Mouse (Mus musculus) midbrain, embryonic 11.5 days (tissue): ENCODE results near the gene Slc1a3. TPM values are rescaled to one million over a fixed set of nuclear protein-coding genes. Genes with fewer than 3 reads are reported as not detected.

Source experiments
- ATAC-seq: fragments of 200-750 bp; cut with Nextera tagmentation; 2 replicates; pipeline ENCODE4 v1.8.0; 2017; ENCODE audit warnings: moderate TSS enrichment, moderate library complexity; ENCODE audit not compliant: low FRiP score
- DNase-seq: peaks from one replicate; pipeline ENCODE4 v3.0.0; 2015; ENCODE audit warnings: low spot score; ENCODE audit errors: missing footprints
- H3K27ac ChIP-seq: fragments of 300-500 bp; sonication (generic); 2 replicates; pipeline ENCODE4 v1.5.1; 2014; ENCODE audit warnings: low read depth, low read length
- H3K27me3 ChIP-seq: fragments of 300-500 bp; sonication (generic); 2 replicates; pipeline ENCODE4 v1.6.1; 2014; ENCODE audit warnings: mild to moderate bottlenecking, low read length, moderate library complexity, mixed read lengths; ENCODE audit not compliant: control insufficient read depth, insufficient read depth
- H3K36me3 ChIP-seq: fragments of 300-500 bp; sonication (generic); 2 replicates; pipeline ENCODE4 v1.6.1; 2014; ENCODE audit warnings: mild to moderate bottlenecking, low read length, moderate library complexity, mixed read lengths; ENCODE audit not compliant: control insufficient read depth, insufficient read depth
- H3K4me1 ChIP-seq: fragments of 300-500 bp; sonication (generic); 2 replicates; pipeline ENCODE4 v1.6.1; 2014; ENCODE audit warnings: low read length; ENCODE audit not compliant: control insufficient read depth, insufficient read depth
- H3K4me2 ChIP-seq: fragments of 300-500 bp; sonication (generic); 2 replicates; pipeline ENCODE4 v1.6.1; 2014; ENCODE audit warnings: mild to moderate bottlenecking, moderate library complexity
- H3K4me3 ChIP-seq: fragments of 300-500 bp; sonication (generic); 2 replicates; pipeline ENCODE4 v1.5.1; 2014; ENCODE audit warnings: low read depth, low read length
- H3K9ac ChIP-seq: fragments of 300-500 bp; sonication (generic); 2 replicates; pipeline ENCODE4 v1.6.1; 2014; ENCODE audit warnings: low read length
- H3K9me3 ChIP-seq: fragments of 300-500 bp; sonication (generic); 2 replicates; pipeline ENCODE4 v1.6.1; 2016; ENCODE audit warnings: low read length; ENCODE audit not compliant: control insufficient read depth
- WGBS: fragments of 180-500 bp; shearing (Covaris S2); extraction: QIAGEN DNeasy Blood & Tissue Kit; methylation state at CpG from one replicate; pipeline ENCODE4 v1.1.7; 2014; 5-methylcytosine and 5-hydroxymethylcytosine counted together
- polyA plus RNA-seq: library from polyadenylated mRNA; unstranded; fragments of >200 nt; fragmentation: Nextera tagmentation; extraction: Ambion mirVana; gene quantifications from 2 replicates; pipeline ENCODE4 v1.2.1, GENCODE M21; 2014

Slc1a3 gene
- polyA plus RNA-seq, 1 experiment from 2014 or later: 33.5 TPM

GRCm38 (mm10) chr15:8634807-8635206 lies 75.8 kb downstream of the Slc1a3 start:
- no peak overlapping the region for H3K27ac ChIP-seq
- H3K4me3 ChIP-seq: no peak overlapping the region
- H3K36me3 ChIP-seq: 0 out of 2 replicates have a peak, but pooled peaks cover 2% of the 10 kb centered on the region
- DNase-seq (no peak), ATAC-seq (no peak)
- peaks cover 10% of the 10 kb centered on the region for H3K4me1 ChIP-seq
- WGBS: 90% methylated on average over 4 of the region's 4 CpGs
- H3K9me3 ChIP-seq: no peaks in the 10 kb centered on the region
- peaks cover 9% of the 10 kb centered on the region for H3K27me3 ChIP-seq
- H3K4me2 ChIP-seq: no peak overlapping the region
- H3K9ac ChIP-seq: no peak overlapping the region

- ATAC-seq (no peak), DNase-seq (no peak)
- H3K36me3 ChIP-seq: 0 out of 2 replicates have a peak, but pooled peaks cover 2% of the 10 kb centered on the region
- WGBS: 69% methylated on average over 3 of the region's 3 CpGs
- peaks cover 9% of the 10 kb centered on the region for H3K27me3 ChIP-seq
- H3K4me1 ChIP-seq: peaks cover 11% of the 10 kb centered on the region
- H3K27ac ChIP-seq: no peak overlapping the region
- H3K4me2 ChIP-seq: no peak overlapping the region
- no peaks in the 10 kb centered on the region for H3K9me3 ChIP-seq
- no peak overlapping the region for H3K9ac ChIP-seq
- no peak overlapping the region for H3K4me3 ChIP-seq
Observed at GRCm38 (mm10) chr15:8634355-8634754, 76.2 kb downstream of the Slc1a3 start.

DNA sequence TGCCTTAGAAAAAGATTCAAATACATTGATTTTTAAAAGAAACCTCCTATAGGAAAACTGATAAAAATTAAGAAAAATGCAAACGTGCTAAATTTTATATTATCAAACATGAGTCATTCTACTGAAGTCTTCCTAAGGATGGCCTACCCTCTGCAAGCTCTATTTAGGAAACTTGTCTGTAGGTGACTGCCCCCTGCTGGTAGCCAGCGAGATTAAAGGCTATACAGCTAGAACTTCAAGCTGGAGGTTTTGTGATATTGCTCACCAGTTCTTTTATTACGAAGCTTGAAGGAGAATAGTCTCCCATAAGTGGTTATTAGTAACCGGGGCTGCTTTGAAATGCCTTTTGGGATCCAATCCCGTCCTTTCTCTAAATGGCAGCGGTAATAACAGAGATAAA lies 77.2 kb downstream of the Slc1a3 start:
- H3K36me3 ChIP-seq: 0 out of 2 replicates have a peak, but pooled peaks cover 2% of the 10 kb centered on the region
- no peaks in the 10 kb centered on the region for H3K9me3 ChIP-seq
- peaks cover 11% of the 10 kb centered on the region for H3K4me1 ChIP-seq
- 64% methylated on average over 6 of the region's 6 CpGs for WGBS
- no peak overlapping the region for H3K4me2 ChIP-seq
- DNase-seq: no peak
- H3K9ac ChIP-seq: no peak overlapping the region
- ATAC-seq: no peak
- no peak overlapping the region for H3K4me3 ChIP-seq
- H3K27me3 ChIP-seq: peaks cover 9% of the 10 kb centered on the region
- no peak overlapping the region for H3K27ac ChIP-seq

DNA sequence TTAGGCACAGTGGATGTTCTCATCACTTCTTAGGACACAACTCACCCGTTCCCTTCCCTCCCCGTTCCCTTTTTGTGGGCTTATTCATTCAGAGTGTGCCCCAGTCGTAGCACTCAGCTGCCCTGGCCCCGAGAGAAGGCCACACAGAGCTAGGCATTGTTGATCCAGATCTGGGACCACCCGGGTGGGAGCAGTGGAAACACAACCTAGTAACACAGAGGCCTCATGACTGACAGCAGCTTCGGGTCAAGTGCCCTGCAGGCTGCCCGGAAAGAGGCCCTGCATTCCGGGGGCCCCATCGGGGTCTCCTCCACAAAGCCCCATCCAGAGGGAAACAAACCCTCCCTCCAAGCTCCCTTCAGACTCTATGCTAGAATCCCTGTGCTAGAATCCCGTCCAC lies 78.2 kb downstream of the Slc1a3 start:
- peaks cover 14% of the 10 kb centered on the region for H3K27me3 ChIP-seq
- H3K9ac ChIP-seq: no peak overlapping the region
- H3K36me3 ChIP-seq: 0 out of 2 replicates have a peak, but pooled peaks cover 2% of the 10 kb centered on the region
- peak; percentile 77 for ATAC-seq
- WGBS: 8% methylated on average over 10 of the region's 10 CpGs
- peaks cover 14% of the 10 kb centered on the region for H3K4me1 ChIP-seq
- H3K4me3 ChIP-seq: no peak overlapping the region
- H3K27ac ChIP-seq: peak overlapping the region; percentile 14; the same call in 1 of the 2 replicates
- peak; percentile 93 for DNase-seq
- no peaks in the 10 kb centered on the region for H3K9me3 ChIP-seq
- H3K4me2 ChIP-seq: no peak overlapping the region

DNA sequence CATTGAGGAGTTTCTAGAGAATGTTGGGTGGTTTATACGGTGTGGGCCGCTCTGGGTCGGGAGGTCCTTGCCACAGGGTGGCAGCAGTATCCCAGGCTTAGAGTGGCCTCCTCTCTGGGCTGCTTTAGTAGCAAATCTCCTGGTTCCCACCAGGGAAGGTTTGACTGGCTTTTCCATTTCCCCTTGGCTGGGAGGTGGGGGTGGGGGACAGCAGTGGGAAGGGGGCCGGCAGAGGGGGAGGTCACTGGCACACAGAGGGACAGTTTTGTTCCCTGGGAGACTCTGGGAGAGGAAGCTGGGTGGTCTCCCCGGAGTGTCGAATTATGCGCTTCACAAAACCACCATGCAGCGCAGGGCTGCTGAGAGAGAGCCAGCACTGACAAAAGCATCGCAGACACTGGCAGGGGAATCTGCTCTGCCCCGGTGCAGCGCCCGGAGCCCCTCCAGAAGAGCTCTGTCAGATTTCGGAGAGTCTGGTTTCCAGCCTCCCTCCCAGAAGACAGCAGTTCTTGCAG lies 81.2 kb downstream of the Slc1a3 start:
- no peaks in the 10 kb centered on the region for H3K9me3 ChIP-seq
- ATAC-seq (peak; percentile 92), DNase-seq (peak; percentile 98)
- no peaks in the 10 kb centered on the region for H3K36me3 ChIP-seq
- peak overlapping the region; percentile 29 for H3K4me3 ChIP-seq
- H3K4me1 ChIP-seq: peaks cover 14% of the 10 kb centered on the region
- peak overlapping the region; percentile 56 for H3K4me2 ChIP-seq
- H3K27me3 ChIP-seq: peaks cover 14% of the 10 kb centered on the region
- 0% methylated on average over 13 of the region's 13 CpGs for WGBS
- H3K9ac ChIP-seq: peak overlapping the region; percentile 33
- H3K27ac ChIP-seq: no peak overlapping the region; the same call in 1 of the 2 replicates

DNA sequence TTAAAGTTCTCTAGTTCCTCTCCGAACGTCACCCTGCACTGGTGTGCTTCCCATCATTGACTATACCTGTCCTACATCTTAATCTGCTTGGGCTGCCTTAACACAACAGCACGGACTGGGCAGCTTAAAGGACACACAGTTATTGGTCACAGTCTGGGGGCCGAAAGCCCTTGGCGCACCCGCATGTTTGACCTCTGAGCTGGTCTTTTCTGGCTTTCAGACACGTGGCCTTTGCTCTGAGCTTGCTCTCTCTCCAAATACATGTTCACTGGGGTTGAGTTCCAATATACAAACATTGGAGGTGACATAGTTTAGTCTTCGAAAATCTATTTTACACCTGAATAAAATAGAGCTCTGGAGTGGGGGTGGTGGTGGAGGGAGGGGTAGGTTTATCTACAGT lies 82.4 kb downstream of the Slc1a3 start:
- H3K4me3 ChIP-seq: no peak overlapping the region
- H3K4me2 ChIP-seq: no peak overlapping the region
- H3K9me3 ChIP-seq: no peaks in the 10 kb centered on the region
- ATAC-seq (no peak), DNase-seq (no peak)
- H3K4me1 ChIP-seq: peaks cover 14% of the 10 kb centered on the region
- H3K36me3 ChIP-seq: no peaks in the 10 kb centered on the region
- no peak overlapping the region for H3K9ac ChIP-seq
- peaks cover 14% of the 10 kb centered on the region for H3K27me3 ChIP-seq
- no peak overlapping the region for H3K27ac ChIP-seq
- 67% methylated on average over 8 of the region's 8 CpGs for WGBS

DNA sequence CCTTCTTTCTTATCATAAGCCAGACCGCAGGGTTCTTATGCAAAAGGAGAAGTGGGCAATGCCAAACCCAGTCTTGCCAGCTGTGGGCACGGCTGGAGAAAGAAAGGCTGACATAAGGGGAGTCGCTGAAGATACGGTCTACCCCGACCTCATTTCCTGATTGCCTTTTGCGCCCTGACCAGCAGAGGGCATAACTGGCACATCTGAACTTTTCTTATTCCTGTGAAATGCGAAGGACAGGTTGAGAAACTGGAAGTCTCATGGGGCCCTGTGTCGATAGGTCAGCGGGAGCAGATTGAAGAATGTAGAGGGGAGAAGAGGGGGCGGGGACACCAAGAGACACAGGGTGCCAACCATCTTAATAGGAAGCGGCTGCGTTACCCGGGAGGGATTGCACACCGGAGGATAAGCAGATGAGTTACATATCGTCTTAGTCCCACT lies 83.4 kb downstream of the Slc1a3 start:
- DNase-seq: peak; percentile 97
- H3K27ac ChIP-seq: no peak overlapping the region
- H3K27me3 ChIP-seq: peaks cover 14% of the 10 kb centered on the region
- H3K4me1 ChIP-seq: peaks cover 9% of the 10 kb centered on the region; the same call in 1 of the 2 replicates
- no peaks in the 10 kb centered on the region for H3K36me3 ChIP-seq
- 5% methylated on average over 15 of the region's 15 CpGs for WGBS
- ATAC-seq: 0 out of 2 replicates have a peak, but pooled peaks have one; percentile 9
- H3K9ac ChIP-seq: no peak overlapping the region
- peak overlapping the region; percentile 19 for H3K4me3 ChIP-seq
- H3K4me2 ChIP-seq: peak overlapping the region; percentile 57
- H3K9me3 ChIP-seq: no peaks in the 10 kb centered on the region

DNA sequence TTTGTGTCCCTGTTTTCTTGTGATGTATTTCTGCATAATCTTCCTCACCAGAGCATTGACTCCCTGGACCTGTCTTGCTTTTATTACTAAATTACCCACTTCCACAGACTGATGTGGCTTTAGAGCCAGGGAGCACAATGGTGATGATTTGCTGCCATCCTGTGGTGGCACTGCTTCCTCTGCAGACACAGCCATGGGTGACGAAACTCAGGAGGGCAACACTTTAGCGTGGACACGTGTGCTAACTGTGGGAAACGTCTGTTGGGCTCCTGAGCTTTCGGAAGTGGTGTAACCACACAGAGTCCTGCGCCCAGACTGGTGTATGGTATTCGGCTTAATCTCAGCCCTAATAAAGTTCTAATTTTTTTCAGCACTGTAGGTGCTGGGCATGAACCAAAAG lies 85.2 kb downstream of the Slc1a3 start:
- Histone ChIP-seq H3K9me3 (no peaks in the 10 kb centered on the region), H3K4me2 (no peak overlapping the region), H3K4me1 (peaks cover 9% of the 10 kb centered on the region; the same call in 1 of the 2 replicates), H3K36me3 (no peaks in the 10 kb centered on the region), H3K27me3 (peaks cover 9% of the 10 kb centered on the region), H3K4me3 (no peak overlapping the region), H3K9ac (no peak overlapping the region), H3K27ac (no peak overlapping the region)
- ATAC-seq (no peak), DNase-seq (no peak)
- WGBS: 49% methylated on average over 7 of the region's 7 CpGs

- Histone ChIP-seq H3K4me3 (no peak overlapping the region), H3K9ac (no peak overlapping the region), H3K27ac (no peak overlapping the region), H3K4me2 (no peak overlapping the region), H3K9me3 (no peaks in the 10 kb centered on the region), H3K27me3 (peaks cover 5% of the 10 kb centered on the region; the same call in 1 of the 2 replicates), H3K36me3 (no peaks in the 10 kb centered on the region), H3K4me1 (peaks cover 3% of the 10 kb centered on the region; the same call in 1 of the 2 replicates)
- ATAC-seq (no peak), DNase-seq (no peak)
Observed at GRCm38 (mm10) chr15:8623879-8624278, 86.7 kb downstream of the Slc1a3 start.
